Mouse (Mus musculus) MEL (cell line): ENCODE results near the gene Pip4k2a. TPM values are rescaled to one million over a fixed set of nuclear protein-coding genes. Genes with fewer than 3 reads are reported as not detected.

Experiments
- DNase-seq: peaks from one replicate; pipeline ENCODE4 v3.0.0; 2011; ENCODE audit warnings: low read depth, low spot score
- H3K27ac ChIP-seq: 2 replicates; pipeline ENCODE4 v1.5.1; 2012; ENCODE audit warnings: low read depth, mild to moderate bottlenecking, control low read depth, low read length, moderate library complexity; ENCODE audit not compliant: control insufficient read depth
- H3K27me3 ChIP-seq, 2 experiments: fragments of 150-350 bp in 1 of 2; sonication (generic) in 1 of 2; 2 replicates each; pipeline ENCODE4 v1.6.1; 2012; ENCODE audit warnings: low read length in 2 of 2, mild to moderate bottlenecking in 2 of 2, improper control_type of control experiment in 1 of 2, moderate library complexity in 1 of 2; ENCODE audit not compliant: insufficient read depth in 2 of 2, control insufficient read depth in 1 of 2
- H3K36me3 ChIP-seq, 2 experiments: 2 replicates each; pipeline ENCODE4 v1.6.1; 2012 to 2014; ENCODE audit warnings: low read length in 2 of 2, improper control_type of control experiment in 1 of 2, inconsistent platforms in 1 of 2, mild to moderate bottlenecking in 1 of 2; ENCODE audit not compliant: insufficient read depth in 2 of 2, control insufficient read depth in 1 of 2
- H3K4me1 ChIP-seq, 2 experiments: fragments of 150-350 bp in 1 of 2; sonication (generic) in 1 of 2; 2 replicates each; pipeline ENCODE4 v1.6.1; 2012; ENCODE audit warnings: low read length in 2 of 2, improper control_type of control experiment in 1 of 2, mild to moderate bottlenecking in 1 of 2; ENCODE audit not compliant: insufficient read depth in 2 of 2, control insufficient read depth in 1 of 2
- H3K4me3 ChIP-seq, 2 experiments: fragments of 150-350 bp in 1 of 2; sonication (generic) in 1 of 2; 2 replicates each; pipeline ENCODE4 v1.5.1; 2012; ENCODE audit warnings: low read depth in 2 of 2, low read length in 2 of 2, mild to moderate bottlenecking in 2 of 2, moderate library complexity in 2 of 2, control low read depth in 1 of 2, improper control_type of control experiment in 1 of 2; ENCODE audit not compliant: control insufficient read depth in 1 of 2, insufficient read depth in 1 of 2
- H3K79me2 ChIP-seq: 2 replicates; pipeline ENCODE4 v1.6.1; 2012; ENCODE audit warnings: mild to moderate bottlenecking, low read length, moderate library complexity; ENCODE audit not compliant: control insufficient read depth, poor library complexity, insufficient read depth
- H3K9ac ChIP-seq: 2 replicates; pipeline ENCODE4 v1.6.1; 2012; ENCODE audit warnings: low read depth, mild to moderate bottlenecking, control low read depth, low read length, moderate library complexity; ENCODE audit not compliant: control insufficient read depth, poor library complexity, severe bottlenecking
- H3K9me3 ChIP-seq: fragments of 150-350 bp; sonication (generic); replicated peaks from 2 replicates; pipeline ENCODE4 v1.6.1; 2012; ENCODE audit warnings: mild to moderate bottlenecking, low read length, improper control_type of control experiment, moderate library complexity; ENCODE audit not compliant: insufficient read depth
- BHLHE40 ChIP-seq: IDR thresholded peaks from 2 replicates; pipeline ENCODE4 v1.6.1; 2012; ENCODE audit warnings: low read depth, mild to moderate bottlenecking, inconsistent platforms, low read length, improper control_type of control experiment, borderline replicate concordance
- ELF1 ChIP-seq: IDR thresholded peaks from 2 replicates; pipeline ENCODE4 v1.6.1; 2014; ENCODE audit warnings: low read depth, mild to moderate bottlenecking, inconsistent platforms, low read length, improper control_type of control experiment, moderate library complexity
- EP300 ChIP-seq, 2 experiments: IDR thresholded peaks; 2 replicates each; pipeline ENCODE4 v1.6.1; 2011; ENCODE audit warnings: improper control_type of control experiment in 2 of 2, low read length in 2 of 2, low read depth in 1 of 2, mild to moderate bottlenecking in 1 of 2
- ETS1 ChIP-seq: IDR thresholded peaks from 2 replicates; pipeline ENCODE4 v1.6.1; 2012; ENCODE audit warnings: low read depth, mild to moderate bottlenecking, inconsistent platforms, low read length, improper control_type of control experiment, moderate library complexity
- GATA1 ChIP-seq: IDR thresholded peaks from 2 replicates; pipeline ENCODE4 v1.6.1; 2011; ENCODE audit warnings: low read depth, low read length, improper control_type of control experiment
- KAT2A ChIP-seq: conservative IDR thresholded peaks from 2 replicates; pipeline ENCODE4 v1.6.1; 2012; ENCODE audit warnings: low read depth, low read length, improper control_type of control experiment, inconsistent platforms
- MAZ ChIP-seq: IDR thresholded peaks from 2 replicates; pipeline ENCODE4 v1.6.1; 2012; ENCODE audit warnings: low read depth, mild to moderate bottlenecking, inconsistent platforms, low read length, improper control_type of control experiment
- MYB ChIP-seq: IDR thresholded peaks from 2 replicates; pipeline ENCODE4 v1.6.1; 2011; ENCODE audit warnings: mild to moderate bottlenecking, low read depth, low read length, improper control_type of control experiment
- POLR2A ChIP-seq, 2 experiments: IDR thresholded peaks; 2 replicates each; pipeline ENCODE4 v1.6.1; 2011 to 2012; ENCODE audit warnings: low read length in 2 of 2, mild to moderate bottlenecking in 2 of 2, control low read depth in 1 of 2, improper control_type of control experiment in 1 of 2, low read depth in 1 of 2, moderate library complexity in 1 of 2; ENCODE audit not compliant: control insufficient read depth in 1 of 2, insufficient read depth in 1 of 2, poor library complexity in 1 of 2
- POLR2AphosphoS2 ChIP-seq: IDR thresholded peaks from 2 replicates; pipeline ENCODE4 v1.6.1; 2011; ENCODE audit warnings: low read length, improper control_type of control experiment
- RCOR1 ChIP-seq: IDR thresholded peaks from 2 replicates; pipeline ENCODE4 v1.6.1; 2012; ENCODE audit warnings: low read depth, mild to moderate bottlenecking, inconsistent platforms, low read length, improper control_type of control experiment
- TBP ChIP-seq: IDR thresholded peaks from 2 replicates; pipeline ENCODE4 v1.8.0; 2011; ENCODE audit warnings: low read depth, low read length, improper control_type of control experiment
- TCF12 ChIP-seq: IDR thresholded peaks from 2 replicates; pipeline ENCODE4 v1.6.1; 2014; ENCODE audit warnings: low read depth, mild to moderate bottlenecking, inconsistent platforms, low read length, improper control_type of control experiment, moderate library complexity
- USF1 ChIP-seq: IDR thresholded peaks from 2 replicates; pipeline ENCODE4 v1.6.1; 2014; ENCODE audit warnings: low read depth, mild to moderate bottlenecking, inconsistent platforms, low read length, improper control_type of control experiment, moderate library complexity
- polyA plus RNA-seq, 2 experiments: library from polyadenylated mRNA; stranded (reverse) in 1 of 2; unstranded in 1 of 2; fragments of >175 nt in 1 of 2; fragments of >200 nt in 1 of 2; gene quantifications; 2 replicates each; pipeline versions ENCODE4 v1.2.1 to v1.2.4; 2012; ENCODE audit warnings: low replicate concordance in 2 of 2, low read depth in 1 of 2; ENCODE audit not compliant: insufficient read length in 2 of 2, insufficient read depth in 1 of 2, missing spikeins in 1 of 2
- total RNA-seq: library from RNA; depleted of rRNA; stranded (reverse); fragments of 300-350 nt; gene quantifications from 2 replicates; pipeline ENCODE4 v1.2.3, GENCODE M21; 2012

Gene Pip4k2a
- total and polyA plus RNA-seq, 3 experiments = 7.9 to 48.5 TPM; not detected in 1

DNA sequence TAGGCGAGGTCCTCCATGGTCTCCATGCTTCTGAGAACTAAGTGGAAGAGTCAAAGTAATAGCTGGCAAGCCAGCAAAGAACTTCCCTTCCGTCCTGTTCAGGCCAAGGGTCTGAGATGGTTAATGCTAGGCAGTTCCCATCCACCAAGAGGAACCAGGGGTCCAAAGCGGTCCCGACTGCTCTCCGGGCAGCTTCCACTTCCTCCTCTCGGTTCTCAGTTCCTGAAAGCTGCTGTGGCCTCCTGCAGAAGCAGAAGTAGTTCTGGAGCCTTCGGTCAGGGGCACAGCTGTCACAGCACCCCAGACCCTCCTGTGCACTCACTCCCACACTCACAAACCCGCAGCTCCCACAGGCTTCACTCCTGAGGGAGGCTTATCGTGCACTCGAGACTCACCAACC is 6.9 kb upstream of the Pip4k2a start:
- H3K4me3 ChIP-seq = peak overlapping the region; percentile 38 to 40; a peak in 3 of 4 replicates
- peaks cover 2 to 10% of the 10 kb centered on the region in 2 experiments; a peak in 3 of 4 replicates for H3K4me1 ChIP-seq
- H3K27ac ChIP-seq = peak overlapping the region; percentile 22; the same call in 1 of the 2 replicates
- peaks cover 0 to 8% of the 10 kb centered on the region in 2 experiments; a peak in 2 of 4 replicates for H3K36me3 ChIP-seq
- H3K9ac ChIP-seq = peak overlapping the region; percentile 45
- TF ChIP-seq EP300 (IDR thresholded peaks at IDR 0.05; ENCODE audit: low read depth in 1 of 2, low read length in 2 of 2) (peak in 1 of 2 experiments; percentile 57; a peak in 1 of 4 replicates), TBP (0 out of 2 replicates have a peak, but pooled peaks have one; percentile 63), POLR2AphosphoS2 (no peak), MAZ (no peak), POLR2A (IDR thresholded peaks at IDR 0.05; ENCODE audit: control insufficient read depth in 1 of 2, insufficient read depth in 1 of 2, low read depth in 1 of 2, low read length in 2 of 2, poor library complexity in 1 of 2) (peak in 1 of 2 experiments; percentile 23; a peak in 1 of 4 replicates), GATA1 (no peak)
- no peaks in the 10 kb centered on the region for H3K9me3 ChIP-seq
- H3K27me3 ChIP-seq = no peaks in the 10 kb centered on the region
- peak; percentile 79 for DNase-seq
- no peaks in the 10 kb centered on the region for H3K79me2 ChIP-seq

DNA sequence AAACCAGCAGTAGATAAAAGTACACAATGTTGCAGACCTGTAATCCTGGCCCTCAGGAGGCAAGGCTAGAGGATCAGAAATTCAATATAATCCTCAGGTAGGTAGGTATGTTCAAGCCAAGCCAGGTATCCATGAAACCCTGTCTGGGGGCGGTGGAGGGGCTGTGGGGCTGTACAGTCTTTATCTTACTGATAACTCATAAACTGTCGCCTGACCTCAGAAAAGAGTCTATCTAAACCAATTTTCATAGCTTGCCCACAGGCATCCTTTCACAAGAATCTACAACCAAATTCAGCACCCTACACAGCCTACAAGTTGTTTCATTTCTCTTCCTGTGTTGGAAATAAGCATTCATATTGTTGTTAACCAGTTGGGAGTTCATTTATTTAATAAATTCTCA is 1.5 kb upstream of the Pip4k2a start:
- Histone ChIP-seq H3K9ac (no peak overlapping the region), H3K79me2 (peaks cover 28% of the 10 kb centered on the region), H3K27me3 (no peaks in the 10 kb centered on the region), H3K9me3 (no peaks in the 10 kb centered on the region), H3K4me1 (peaks cover 23 to 27% of the 10 kb centered on the region in 2 experiments), H3K36me3 (peaks cover 0 to 33% of the 10 kb centered on the region in 2 experiments; a peak in 2 of 4 replicates), H3K4me3 (no peak overlapping the region), H3K27ac (no peak overlapping the region)
- DNase-seq = no peak
- TF ChIP-seq ELF1 = no peak
- TF ChIP-seq KAT2A = no peak
- peak; percentile 38 for TF ChIP-seq GATA1
- no peak for TF ChIP-seq USF1
- peak; percentile 53; the same call in 1 of the 2 replicates for TF ChIP-seq BHLHE40
- TF ChIP-seq RCOR1 = no peak
- no peak for TF ChIP-seq ETS1
- no peak for TF ChIP-seq TBP
- peak; percentile 61 to 66; a peak in 3 of 4 replicates for TF ChIP-seq EP300 (IDR thresholded peaks at IDR 0.05; ENCODE audit: low read depth in 1 of 2, low read length in 2 of 2)
- 0 out of 2 replicates have a peak, but pooled peaks have one; percentile 36 for TF ChIP-seq TCF12
- TF ChIP-seq MYB = no peak
